Mouse (Mus musculus) embryonic facial prominence, embryonic 12.5 days (tissue): ENCODE measurements around the gene Med24. TPM values are rescaled to one million over a fixed set of nuclear protein-coding genes. Genes with fewer than 3 reads are reported as not detected.
"Not testable (repeated sequence)": the region's sequence is repeated elsewhere in the genome, so short reads cannot be mapped to it uniquely, and the experiment has no call there.

ENCODE experiments used
- ATAC-seq: fragments of 200-750 bp; cut with Nextera tagmentation; 2 replicates; pipeline ENCODE4 v1.8.0; 2017; ENCODE audit not compliant: insufficient number of reproducible peaks, insufficient read depth, low FRiP score, low TSS enrichment
- H3K27ac ChIP-seq: fragments of 300-500 bp; sonication (generic); 2 replicates; pipeline ENCODE4 v1.5.1; 2016; ENCODE audit warnings: mild to moderate bottlenecking
- H3K27me3 ChIP-seq: fragments of 300-500 bp; sonication (generic); 2 replicates; pipeline ENCODE4 v1.6.1; 2016; ENCODE audit warnings: mild to moderate bottlenecking, moderate library complexity
- H3K36me3 ChIP-seq: fragments of 300-500 bp; sonication (generic); 2 replicates; pipeline ENCODE4 v1.6.1; 2016; ENCODE audit warnings: mild to moderate bottlenecking
- H3K4me1 ChIP-seq: fragments of 300-500 bp; sonication (generic); 2 replicates; pipeline ENCODE4 v1.6.1; 2016
- H3K4me2 ChIP-seq: fragments of 300-500 bp; sonication (generic); replicated peaks from 2 replicates; pipeline ENCODE4 v1.6.1; 2016; ENCODE audit warnings: mild to moderate bottlenecking, moderate library complexity
- H3K4me3 ChIP-seq: fragments of 300-500 bp; sonication (generic); 2 replicates; pipeline ENCODE4 v1.5.1; 2016; ENCODE audit warnings: mild to moderate bottlenecking
- H3K9ac ChIP-seq: fragments of 300-500 bp; sonication (generic); 2 replicates; pipeline ENCODE4 v1.6.1; 2016; ENCODE audit warnings: mild to moderate bottlenecking, moderate library complexity
- H3K9me3 ChIP-seq: fragments of 300-500 bp; sonication (generic); 2 replicates; pipeline ENCODE4 v1.6.1; 2016; ENCODE audit warnings: mild to moderate bottlenecking, moderate library complexity
- WGBS: fragments of 180-500 bp; shearing (Covaris S2); methylation state at CpG from one replicate; pipeline ENCODE4 v1.1.7; 2016; 5-methylcytosine and 5-hydroxymethylcytosine counted together
- polyA plus RNA-seq: library from polyadenylated mRNA; unstranded; fragments of >200 nt; fragmentation: Nextera tagmentation; extraction: Ambion mirVana; gene quantifications from 2 replicates; pipeline ENCODE4 v1.2.1, GENCODE M21; 2016

The Med24 gene
- polyA plus RNA-seq, 1 experiment from 2014 or later, result 70.4 TPM

- peaks cover 6% of the 10 kb centered on the region; the same call in 1 of the 2 replicates for H3K4me1 ChIP-seq
- no peaks in the 10 kb centered on the region for H3K9me3 ChIP-seq
- 56% methylated on average over 5 of the region's 5 CpGs for WGBS
- no peak overlapping the region for H3K4me2 ChIP-seq
- H3K27me3 ChIP-seq, result no peaks in the 10 kb centered on the region
- no peak for ATAC-seq
- H3K4me3 ChIP-seq, result no peak overlapping the region
- 0 out of 2 replicates have a peak overlapping the region, but pooled peaks have one; percentile 7 for H3K27ac ChIP-seq
- H3K36me3 ChIP-seq, result peaks cover 17% of the 10 kb centered on the region; the same call in 1 of the 2 replicates
- no peak overlapping the region for H3K9ac ChIP-seq
Measured at GRCm38 (mm10) chr11:98731134-98731533, 1.9 kb upstream of the Med24 start.

- Histone ChIP-seq H3K27me3 (no peaks in the 10 kb centered on the region), H3K4me2 (no peak overlapping the region), H3K4me3 (no peak overlapping the region), H3K36me3 (peaks cover 21% of the 10 kb centered on the region; the same call in 1 of the 2 replicates), H3K27ac (0 out of 2 replicates have a peak overlapping the region, but pooled peaks have one; percentile 23), H3K9ac (no peak overlapping the region), H3K9me3 (no peaks in the 10 kb centered on the region), H3K4me1 (peaks cover 6% of the 10 kb centered on the region; the same call in 1 of the 2 replicates)
- ATAC-seq, result no peak
- WGBS, result 66% methylated on average over 4 of the region's 4 CpGs
Measured at GRCm38 (mm10) chr11:98730727-98731126, 1.5 kb upstream of the Med24 start.

DNA sequence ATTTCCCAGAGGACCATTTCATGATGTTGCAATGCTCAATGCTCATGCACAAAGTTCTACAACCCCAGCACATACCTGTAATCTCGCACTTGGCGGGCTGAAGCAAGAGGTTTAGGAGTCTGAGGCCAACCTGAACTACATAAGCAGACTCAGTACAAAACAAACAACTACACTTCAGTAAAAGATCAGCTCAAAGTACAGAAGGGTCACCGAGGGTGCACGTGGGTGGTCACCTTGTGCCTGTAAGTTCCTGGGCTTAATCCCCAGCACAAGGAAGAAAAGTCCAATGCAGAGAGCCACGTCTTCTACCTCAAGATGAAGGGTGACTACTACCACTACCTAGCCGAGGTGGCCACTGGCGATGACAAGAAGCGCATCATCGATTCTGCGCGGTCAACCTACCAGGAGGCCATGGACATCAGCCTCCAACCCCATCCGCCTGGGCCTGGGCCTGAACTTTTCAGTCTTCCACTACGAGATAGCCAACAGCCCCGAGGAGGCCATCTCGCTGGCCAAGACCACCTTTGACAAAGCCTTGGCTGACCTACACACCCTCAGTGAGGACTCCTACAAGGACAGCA, 3.2 kb downstream of the Med24 start:
- no peaks in the 10 kb centered on the region for H3K9me3 ChIP-seq
- H3K4me3 ChIP-seq, result no peak overlapping the region
- peaks cover 6% of the 10 kb centered on the region; the same call in 1 of the 2 replicates for H3K4me1 ChIP-seq
- ATAC-seq, result no peak
- H3K9ac ChIP-seq, result no peak overlapping the region
- H3K27ac ChIP-seq, result no peak overlapping the region
- H3K4me2 ChIP-seq, result no peak overlapping the region
- H3K27me3 ChIP-seq, result no peaks in the 10 kb centered on the region
- H3K36me3 ChIP-seq, result peaks cover 38% of the 10 kb centered on the region
- 93% methylated on average over 15 of the region's 15 CpGs for WGBS

GRCm38 (mm10) chr11:98723098-98723497, 6.1 kb downstream of the Med24 start:
- Histone ChIP-seq H3K9me3 (no peaks in the 10 kb centered on the region), H3K36me3 (peaks cover 54% of the 10 kb centered on the region), H3K4me3 (no peak overlapping the region), H3K4me1 (0 out of 2 replicates have a peak, but pooled peaks cover 4% of the 10 kb centered on the region), H3K4me2 (no peak overlapping the region), H3K9ac (no peak overlapping the region), H3K27me3 (no peaks in the 10 kb centered on the region), H3K27ac (no peak overlapping the region)
- no peak for ATAC-seq
- WGBS, result 80% methylated on average over 7 of the region's 7 CpGs

GRCm38 (mm10) chr11:98721458-98722226, 7.6 kb downstream of the Med24 start:
- Histone ChIP-seq H3K9me3 (no peaks in the 10 kb centered on the region), H3K27ac (no peak overlapping the region), H3K4me2 (no peak overlapping the region), H3K36me3 (peaks cover 49% of the 10 kb centered on the region), H3K9ac (no peak overlapping the region), H3K4me3 (no peak overlapping the region), H3K27me3 (no peaks in the 10 kb centered on the region), H3K4me1 (peaks cover 7% of the 10 kb centered on the region; the same call in 1 of the 2 replicates)
- no peak for ATAC-seq
- WGBS, result 59% methylated on average over 24 of the region's 24 CpGs

DNA sequence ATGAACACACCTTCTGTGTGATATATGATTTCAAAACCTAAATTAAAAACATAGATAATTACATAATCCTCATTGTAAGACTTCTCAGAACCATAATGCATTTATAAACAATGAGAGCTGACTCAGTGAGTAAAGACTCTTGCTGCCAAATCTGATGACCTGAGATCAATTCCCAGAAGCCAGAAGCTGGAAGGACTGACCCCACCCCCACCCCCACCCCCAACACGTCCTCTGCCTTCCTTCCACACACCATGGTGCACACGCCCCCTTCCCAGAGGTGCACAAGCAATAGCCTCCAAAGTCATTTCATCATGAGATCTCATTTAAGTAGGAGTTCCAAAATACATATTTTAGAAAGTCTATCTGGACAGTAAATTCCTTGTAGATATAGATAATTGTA, 8.5 kb downstream of the Med24 start:
- Histone ChIP-seq H3K27me3 (no peaks in the 10 kb centered on the region), H3K36me3 (peaks cover 50% of the 10 kb centered on the region), H3K4me3 (no peak overlapping the region), H3K4me1 (peaks cover 7% of the 10 kb centered on the region; the same call in 1 of the 2 replicates), H3K9ac (no peak overlapping the region), H3K27ac (no peak overlapping the region), H3K4me2 (no peak overlapping the region), H3K9me3 (no peaks in the 10 kb centered on the region)
- 79% methylated on average over 2 of the region's 2 CpGs for WGBS
- ATAC-seq, result no peak

DNA sequence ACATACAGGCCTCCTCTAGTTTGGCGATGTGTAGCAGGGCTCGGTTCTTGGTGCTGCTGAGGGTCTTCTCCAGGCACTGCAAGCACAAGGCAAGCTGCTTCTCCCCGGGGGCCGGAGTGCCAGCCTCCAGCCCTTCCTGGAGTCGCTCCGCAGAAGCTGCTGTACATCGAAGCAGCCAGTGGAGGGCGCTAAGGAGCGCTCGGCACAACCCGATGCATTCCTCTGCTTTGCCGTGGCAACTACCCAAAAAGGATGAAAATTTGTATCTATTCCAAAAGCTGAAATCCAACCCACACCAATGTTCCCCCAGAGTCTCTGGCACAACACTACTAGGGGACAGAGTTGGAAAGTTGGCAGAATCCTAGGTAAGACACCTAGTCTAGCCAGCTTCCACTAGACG, 11.3 kb downstream of the Med24 start:
- Histone ChIP-seq H3K4me1 (peaks cover 7% of the 10 kb centered on the region; the same call in 1 of the 2 replicates), H3K27ac (0 out of 2 replicates have a peak overlapping the region, but pooled peaks have one; percentile 0), H3K36me3 (peaks cover 57% of the 10 kb centered on the region), H3K4me2 (no peak overlapping the region), H3K27me3 (no peaks in the 10 kb centered on the region), H3K4me3 (no peak overlapping the region), H3K9me3 (no peaks in the 10 kb centered on the region), H3K9ac (no peak overlapping the region; the same call in 1 of the 2 replicates)
- 19% methylated on average over 13 of the region's 13 CpGs for WGBS
- no peak for ATAC-seq

DNA sequence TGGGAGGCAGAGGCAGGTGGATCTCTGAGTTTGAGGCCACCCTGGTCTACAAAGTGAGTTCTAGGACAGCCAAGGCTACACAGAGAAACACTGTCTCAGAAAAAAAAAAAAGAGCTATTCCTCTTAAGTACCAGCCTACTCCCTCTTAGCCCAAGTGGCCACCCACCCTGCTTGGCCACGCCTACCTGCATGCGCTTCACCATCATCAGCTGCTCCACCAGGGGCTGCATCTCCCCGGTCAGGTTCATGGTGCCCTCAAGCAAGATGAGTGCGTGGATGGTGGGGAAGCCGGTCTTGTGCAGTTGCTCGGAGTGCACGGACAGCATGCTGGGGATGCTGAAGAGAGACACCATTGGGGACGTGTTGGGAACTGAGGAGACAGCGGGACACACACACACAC, 13.3 kb downstream of the Med24 start:
- H3K4me2 ChIP-seq, result no peak overlapping the region
- H3K36me3 ChIP-seq, result peaks cover 67% of the 10 kb centered on the region
- ATAC-seq, result no peak
- no peak overlapping the region for H3K4me3 ChIP-seq
- no peaks in the 10 kb centered on the region for H3K27me3 ChIP-seq
- peaks cover 7% of the 10 kb centered on the region; the same call in 1 of the 2 replicates for H3K4me1 ChIP-seq
- no peak overlapping the region for H3K27ac ChIP-seq
- WGBS, result 92% methylated on average over 8 of the region's 9 CpGs
- no peaks in the 10 kb centered on the region for H3K9me3 ChIP-seq
- H3K9ac ChIP-seq, result no peak overlapping the region

DNA sequence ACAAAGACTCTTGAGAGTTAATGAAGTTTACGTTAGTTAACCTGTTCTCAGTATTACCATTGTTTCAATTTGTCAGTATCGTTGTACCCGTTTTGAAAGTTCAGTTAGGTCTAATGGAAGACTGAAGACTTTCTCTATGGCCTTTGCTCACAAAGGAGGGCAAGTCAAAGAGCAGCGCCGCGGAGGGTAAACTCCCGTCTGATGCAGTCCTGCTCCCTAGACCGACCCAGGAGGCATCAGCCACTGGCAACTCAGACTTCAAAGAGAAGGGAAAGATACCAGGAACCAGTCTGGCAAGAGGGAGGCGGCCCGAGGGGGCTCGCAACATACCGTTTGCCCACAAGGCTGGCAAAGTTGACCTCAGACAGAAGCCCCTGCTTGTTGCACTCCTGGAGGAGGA, 15.5 kb downstream of the Med24 start:
- no peaks in the 10 kb centered on the region for H3K9me3 ChIP-seq
- H3K36me3 ChIP-seq, result peaks cover 70% of the 10 kb centered on the region
- no peak overlapping the region for H3K4me2 ChIP-seq
- H3K4me3 ChIP-seq, result no peak overlapping the region
- H3K27me3 ChIP-seq, result no peaks in the 10 kb centered on the region
- peaks cover 7% of the 10 kb centered on the region; the same call in 1 of the 2 replicates for H3K4me1 ChIP-seq
- H3K27ac ChIP-seq, result no peak overlapping the region
- ATAC-seq, result no peak
- no peak overlapping the region for H3K9ac ChIP-seq
- 88% methylated on average over 12 of the region's 12 CpGs for WGBS

DNA sequence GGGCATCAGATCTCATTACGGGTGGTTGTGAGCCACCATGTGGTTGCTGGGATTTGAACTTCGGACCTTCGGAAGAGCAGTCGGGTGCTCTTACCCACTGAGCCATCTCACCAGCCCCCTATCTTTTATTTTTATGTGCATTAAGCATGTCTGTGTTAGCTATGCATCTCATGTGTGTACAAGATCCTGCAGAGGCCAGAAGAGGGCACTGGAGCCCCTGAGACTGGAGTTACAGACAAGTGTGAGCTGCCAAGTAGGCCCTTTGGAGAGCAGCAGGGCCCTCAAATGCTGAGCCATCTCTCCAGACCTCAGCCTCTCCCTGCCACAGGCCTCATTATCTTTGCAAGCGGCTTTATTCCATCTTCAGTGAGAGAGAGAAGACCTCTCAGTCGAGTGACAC, 17.2 kb downstream of the Med24 start:
- peaks cover 74% of the 10 kb centered on the region for H3K36me3 ChIP-seq
- H3K27me3 ChIP-seq, H3K27ac ChIP-seq, H3K4me2 ChIP-seq, ATAC-seq, H3K9me3 ChIP-seq, H3K9ac ChIP-seq, H3K4me3 ChIP-seq, H3K4me1 ChIP-seq: not testable (repeated sequence)
- WGBS, result 85% methylated on average over 6 of the region's 6 CpGs

GRCm38 (mm10) chr11:98711046-98711434, 18.2 kb downstream of the Med24 start:
- Histone ChIP-seq H3K27me3 (no peaks in the 10 kb centered on the region), H3K36me3 (peaks cover 78% of the 10 kb centered on the region), H3K9ac (no peak overlapping the region), H3K27ac (no peak overlapping the region), H3K4me1 (peaks cover 9% of the 10 kb centered on the region; the same call in 1 of the 2 replicates), H3K9me3 (no peaks in the 10 kb centered on the region), H3K4me3 (no peak overlapping the region), H3K4me2 (no peak overlapping the region)
- WGBS, result 73% methylated on average over 4 of the region's 4 CpGs
- no peak for ATAC-seq
